Mouse (Mus musculus): Measurements from ENCODE around the gene Gm12845. TPM values are rescaled to one million over a fixed set of nuclear protein-coding genes. Genes with fewer than 3 reads are reported as not detected.
"Not testable (repeated sequence)": the region's sequence is repeated elsewhere in the genome, so short reads cannot be mapped to it uniquely, and the experiment has no call there.

Gm12845 gene
- polyA plus RNA-seq, 1 experiment from 2014 or later, result not detected

- H3K4me2 ChIP-seq (ENCODE audit: low read length), result no peak overlapping the region
- WGBS, result 2% methylated on average over 7 of the region's 7 CpGs
- no peaks in the 10 kb centered on the region for H3K27me3 ChIP-seq (ENCODE audit: control insufficient read depth, insufficient read depth, low read length)
- H3K36me3 ChIP-seq (ENCODE audit: control insufficient read depth, insufficient read depth, low read length), result no peaks in the 10 kb centered on the region
- H3K9ac ChIP-seq (ENCODE audit: low read length), result no peak overlapping the region
- no peak overlapping the region for H3K4me3 ChIP-seq (ENCODE audit: control insufficient read depth in 1 of 2, insufficient read depth in 1 of 2, low read depth in 1 of 2, low read length in 2 of 2)
- no peaks in the 10 kb centered on the region for H3K9me3 ChIP-seq (ENCODE audit: control insufficient read depth, low read length)
- H3K27ac ChIP-seq (replicated peaks in 1 of 2; ENCODE audit: control insufficient read depth in 1 of 2, insufficient read depth in 1 of 2, low read depth in 2 of 2, low read length in 2 of 2), result no peak overlapping the region
- ATAC-seq (ENCODE audit: insufficient number of reproducible peaks, insufficient read depth, low FRiP score, low read depth), result no peak
- no peaks in the 10 kb centered on the region for H3K4me1 ChIP-seq (ENCODE audit: control insufficient read depth in 2 of 2, insufficient read depth in 2 of 2, low read length in 2 of 2)
Observed at GRCm38 (mm10) chr4:117705361-117705760, 18.9 kb upstream of the Gm12845 start.

- Histone ChIP-seq H3K36me3 (ENCODE audit: control insufficient read depth, insufficient read depth, low read length) (no peaks in the 10 kb centered on the region), H3K27ac (replicated peaks in 1 of 2; ENCODE audit: control insufficient read depth in 1 of 2, insufficient read depth in 1 of 2, low read depth in 2 of 2, low read length in 2 of 2) (no peak overlapping the region), H3K9me3 (ENCODE audit: control insufficient read depth, low read length) (no peaks in the 10 kb centered on the region), H3K27me3 (ENCODE audit: control insufficient read depth, insufficient read depth, low read length) (no peaks in the 10 kb centered on the region), H3K9ac (ENCODE audit: low read length) (no peak overlapping the region), H3K4me1 (ENCODE audit: control insufficient read depth in 2 of 2, insufficient read depth in 2 of 2, low read length in 2 of 2) (no peaks in the 10 kb centered on the region), H3K4me2 (ENCODE audit: low read length) (no peak overlapping the region), H3K4me3 (ENCODE audit: control insufficient read depth in 1 of 2, insufficient read depth in 1 of 2, low read depth in 1 of 2, low read length in 2 of 2) (no peak overlapping the region)
- no peak for ATAC-seq (ENCODE audit: insufficient number of reproducible peaks, insufficient read depth, low FRiP score, low read depth)
- 61% methylated on average over 3 of the region's 3 CpGs for whole genome bisulfite sequencing
Observed at GRCm38 (mm10) chr4:117708780-117709550, 15.2 kb upstream of the Gm12845 start.

- no peaks in the 10 kb centered on the region for H3K36me3 ChIP-seq (ENCODE audit: control insufficient read depth, insufficient read depth, low read length)
- no peaks in the 10 kb centered on the region for H3K4me1 ChIP-seq (ENCODE audit: control insufficient read depth in 2 of 2, insufficient read depth in 2 of 2, low read length in 2 of 2)
- no peaks in the 10 kb centered on the region for H3K27me3 ChIP-seq (ENCODE audit: control insufficient read depth, insufficient read depth, low read length)
- ATAC-seq (ENCODE audit: insufficient number of reproducible peaks, insufficient read depth, low FRiP score, low read depth), result no peak
- 70% methylated on average over 3 of the region's 3 CpGs for WGBS
- H3K9me3 ChIP-seq (ENCODE audit: control insufficient read depth, low read length), result no peaks in the 10 kb centered on the region
- no peak overlapping the region for H3K27ac ChIP-seq (replicated peaks in 1 of 2; ENCODE audit: control insufficient read depth in 1 of 2, insufficient read depth in 1 of 2, low read depth in 2 of 2, low read length in 2 of 2)
- no peak overlapping the region for H3K9ac ChIP-seq (ENCODE audit: low read length)
- no peak overlapping the region for H3K4me3 ChIP-seq (ENCODE audit: control insufficient read depth in 1 of 2, insufficient read depth in 1 of 2, low read depth in 1 of 2, low read length in 2 of 2)
- H3K4me2 ChIP-seq (ENCODE audit: low read length), result no peak overlapping the region
Observed at GRCm38 (mm10) chr4:117712314-117712713, 11.9 kb upstream of the Gm12845 start.

- Histone ChIP-seq H3K4me1 (ENCODE audit: control insufficient read depth in 2 of 2, insufficient read depth in 2 of 2, low read length in 2 of 2) (no peaks in the 10 kb centered on the region), H3K9me3 (ENCODE audit: control insufficient read depth, low read length) (no peaks in the 10 kb centered on the region), H3K27me3 (ENCODE audit: control insufficient read depth, insufficient read depth, low read length) (no peaks in the 10 kb centered on the region), H3K4me3 (ENCODE audit: control insufficient read depth in 1 of 2, insufficient read depth in 1 of 2, low read depth in 1 of 2, low read length in 2 of 2) (no peak overlapping the region), H3K4me2 (ENCODE audit: low read length) (no peak overlapping the region), H3K27ac (replicated peaks in 1 of 2; ENCODE audit: control insufficient read depth in 1 of 2, insufficient read depth in 1 of 2, low read depth in 2 of 2, low read length in 2 of 2) (no peak overlapping the region), H3K9ac (ENCODE audit: low read length) (no peak overlapping the region), H3K36me3 (ENCODE audit: control insufficient read depth, insufficient read depth, low read length) (no peaks in the 10 kb centered on the region)
- 54% methylated on average over 6 of the region's 6 CpGs for WGBS
- ATAC-seq (ENCODE audit: insufficient number of reproducible peaks, insufficient read depth, low FRiP score, low read depth), result no peak
Observed at GRCm38 (mm10) chr4:117713303-117714098, 10.7 kb upstream of the Gm12845 start.

GRCm38 (mm10) chr4:117731926-117732325 is 7.7 kb downstream of the Gm12845 start:
- Histone ChIP-seq H3K4me1 (ENCODE audit: control insufficient read depth in 2 of 2, insufficient read depth in 2 of 2, low read length in 2 of 2) (no peaks in the 10 kb centered on the region), H3K4me3 (ENCODE audit: control insufficient read depth in 1 of 2, insufficient read depth in 1 of 2, low read depth in 1 of 2, low read length in 2 of 2) (no peak overlapping the region), H3K9ac (ENCODE audit: low read length) (no peak overlapping the region), H3K27ac (replicated peaks in 1 of 2; ENCODE audit: control insufficient read depth in 1 of 2, insufficient read depth in 1 of 2, low read depth in 2 of 2, low read length in 2 of 2) (no peak overlapping the region), H3K9me3 (ENCODE audit: control insufficient read depth, low read length) (no peaks in the 10 kb centered on the region), H3K27me3 (ENCODE audit: control insufficient read depth, insufficient read depth, low read length) (no peaks in the 10 kb centered on the region), H3K36me3 (ENCODE audit: control insufficient read depth, insufficient read depth, low read length) (no peaks in the 10 kb centered on the region), H3K4me2 (ENCODE audit: low read length) (no peak overlapping the region)
- 55% methylated on average over 3 of the region's 3 CpGs for WGBS
- no peak for ATAC-seq (ENCODE audit: insufficient number of reproducible peaks, insufficient read depth, low FRiP score, low read depth)

GRCm38 (mm10) chr4:117737559-117737958 is 13.3 kb downstream of the Gm12845 start:
- WGBS, result 38% methylated on average over 8 of the region's 8 CpGs
- Histone ChIP-seq H3K9me3 (ENCODE audit: control insufficient read depth, low read length) (no peaks in the 10 kb centered on the region), H3K36me3 (ENCODE audit: control insufficient read depth, insufficient read depth, low read length) (no peaks in the 10 kb centered on the region), H3K4me1 (ENCODE audit: control insufficient read depth in 2 of 2, insufficient read depth in 2 of 2, low read length in 2 of 2) (no peaks in the 10 kb centered on the region), H3K4me2 (ENCODE audit: low read length) (no peak overlapping the region), H3K27ac (replicated peaks in 1 of 2; ENCODE audit: control insufficient read depth in 1 of 2, insufficient read depth in 1 of 2, low read depth in 2 of 2, low read length in 2 of 2) (no peak overlapping the region), H3K27me3 (ENCODE audit: control insufficient read depth, insufficient read depth, low read length) (no peaks in the 10 kb centered on the region), H3K4me3 (ENCODE audit: control insufficient read depth in 1 of 2, insufficient read depth in 1 of 2, low read depth in 1 of 2, low read length in 2 of 2) (no peak overlapping the region), H3K9ac (ENCODE audit: low read length) (no peak overlapping the region)
- ATAC-seq (ENCODE audit: insufficient number of reproducible peaks, insufficient read depth, low FRiP score, low read depth), result no peak

- not testable (repeated sequence) for H3K27ac ChIP-seq (replicated peaks in 1 of 2; ENCODE audit: control insufficient read depth in 1 of 2, insufficient read depth in 1 of 2, low read depth in 2 of 2, low read length in 2 of 2); ATAC-seq (ENCODE audit: insufficient number of reproducible peaks, insufficient read depth, low FRiP score, low read depth); H3K36me3 ChIP-seq (ENCODE audit: control insufficient read depth, insufficient read depth, low read length); H3K9ac ChIP-seq (ENCODE audit: low read length); H3K4me2 ChIP-seq (ENCODE audit: low read length); H3K4me1 ChIP-seq (ENCODE audit: control insufficient read depth in 2 of 2, insufficient read depth in 2 of 2, low read length in 2 of 2); H3K9me3 ChIP-seq (ENCODE audit: control insufficient read depth, low read length); H3K4me3 ChIP-seq (ENCODE audit: control insufficient read depth in 1 of 2, insufficient read depth in 1 of 2, low read depth in 1 of 2, low read length in 2 of 2); H3K27me3 ChIP-seq (ENCODE audit: control insufficient read depth, insufficient read depth, low read length)
- WGBS, result 46% methylated on average over 5 of the region's 5 CpGs
Observed at GRCm38 (mm10) chr4:117752469-117752868, 28.3 kb downstream of the Gm12845 start.
